Mouse (Mus musculus) mouse trophoblast stem cell (cell line): ENCODE measurements at regions not wholly inside any gene's neighbourhood (a gene's known extent, or its start where the extent isn't known, plus 50 kb on each side); places are given as distances from the start of the nearest gene placed in this dataset.

ENCODE experiments used
- in situ Hi-C, 2 experiments: fragments of 300-500 bp; cut with MseI, MboI; formaldehyde crosslinking; loops; 2 replicates in 1 of 2; 3 replicates in 1 of 2; pipeline ENCODE4 v1.15.1; 2025

DNA sequence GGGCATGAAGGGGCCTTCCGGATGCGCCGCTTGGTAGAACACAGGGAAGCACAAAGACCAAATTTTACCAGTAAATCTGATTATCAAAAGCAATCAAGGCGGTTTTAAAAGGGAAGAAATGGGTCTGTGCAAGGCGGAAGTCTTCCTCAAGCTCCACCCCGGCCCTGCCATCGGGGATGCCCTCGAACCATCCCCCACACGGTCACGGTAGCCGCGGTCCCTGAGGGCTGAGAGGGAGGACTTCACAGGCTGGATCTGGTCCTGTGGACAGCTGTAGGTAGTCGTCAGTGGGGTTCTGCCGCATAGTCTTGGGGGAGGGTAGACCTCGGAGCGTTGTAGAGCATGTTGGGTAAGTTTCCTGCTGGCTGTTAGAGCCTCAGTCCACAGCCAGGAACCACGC lies 104.9 kb downstream of the Tpra1 start:
- in situ Hi-C loops: loop anchor here in 1 of 2 experiments (5.0 kb wide), 1 partner anchor 80 kb away; no protein-coding TSS in a partner anchor

DNA sequence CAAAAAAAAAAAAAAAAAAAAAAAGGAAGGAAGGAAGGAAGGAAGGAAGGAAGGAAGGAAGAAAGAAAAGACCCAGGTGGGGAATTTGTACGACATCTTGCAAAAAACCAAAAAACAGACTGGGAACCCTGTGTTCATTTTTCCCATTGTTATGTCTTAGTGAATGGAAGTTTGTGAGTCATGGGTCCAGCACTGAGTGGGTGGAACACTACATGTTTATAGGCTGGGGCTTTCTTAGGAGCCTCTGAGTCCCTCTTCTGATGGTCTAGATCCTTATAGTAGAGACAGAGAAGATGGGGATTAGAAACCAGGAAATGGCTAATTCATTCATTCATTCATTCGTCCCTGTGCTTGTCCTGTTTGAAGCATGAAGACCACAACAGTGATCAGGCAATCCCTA lies 105.5 kb downstream of the Tpra1 start:
- in situ Hi-C loops: loop anchor here in 1 of 2 experiments (5.0 kb wide), 1 partner anchor 80 kb away; no protein-coding TSS in a partner anchor

DNA sequence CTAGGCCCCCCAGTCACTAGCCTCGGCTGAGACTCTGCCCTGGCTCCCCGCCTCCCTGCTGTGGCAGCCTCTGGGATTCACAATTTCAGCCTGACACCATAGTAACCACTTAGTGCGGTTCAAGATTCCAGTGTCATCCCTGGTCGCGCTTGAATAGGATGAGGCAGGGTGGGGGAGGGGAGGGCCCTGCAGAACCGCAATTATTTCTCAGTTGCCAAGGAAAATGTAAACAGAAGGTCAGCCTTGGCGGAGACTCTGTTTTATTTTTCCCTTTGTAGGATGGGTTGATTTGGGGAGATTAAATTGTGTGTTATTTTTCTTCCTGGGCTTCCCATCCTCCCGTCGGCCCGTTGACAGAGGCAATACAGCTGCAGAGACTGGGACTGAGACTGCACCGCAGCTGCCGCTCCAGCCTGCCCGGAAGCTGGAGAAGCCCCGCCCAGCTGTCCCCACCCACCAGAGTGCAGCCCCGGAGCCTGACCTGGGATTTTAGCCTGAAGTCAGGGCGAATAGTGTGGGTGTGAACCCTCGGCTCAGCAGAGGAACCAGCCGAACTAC lies 106.6 kb downstream of the Tpra1 start:
- in situ Hi-C loops: loop anchor here in 1 of 2 experiments (5.0 kb wide), 1 partner anchor 81 kb away; no protein-coding TSS in a partner anchor

DNA sequence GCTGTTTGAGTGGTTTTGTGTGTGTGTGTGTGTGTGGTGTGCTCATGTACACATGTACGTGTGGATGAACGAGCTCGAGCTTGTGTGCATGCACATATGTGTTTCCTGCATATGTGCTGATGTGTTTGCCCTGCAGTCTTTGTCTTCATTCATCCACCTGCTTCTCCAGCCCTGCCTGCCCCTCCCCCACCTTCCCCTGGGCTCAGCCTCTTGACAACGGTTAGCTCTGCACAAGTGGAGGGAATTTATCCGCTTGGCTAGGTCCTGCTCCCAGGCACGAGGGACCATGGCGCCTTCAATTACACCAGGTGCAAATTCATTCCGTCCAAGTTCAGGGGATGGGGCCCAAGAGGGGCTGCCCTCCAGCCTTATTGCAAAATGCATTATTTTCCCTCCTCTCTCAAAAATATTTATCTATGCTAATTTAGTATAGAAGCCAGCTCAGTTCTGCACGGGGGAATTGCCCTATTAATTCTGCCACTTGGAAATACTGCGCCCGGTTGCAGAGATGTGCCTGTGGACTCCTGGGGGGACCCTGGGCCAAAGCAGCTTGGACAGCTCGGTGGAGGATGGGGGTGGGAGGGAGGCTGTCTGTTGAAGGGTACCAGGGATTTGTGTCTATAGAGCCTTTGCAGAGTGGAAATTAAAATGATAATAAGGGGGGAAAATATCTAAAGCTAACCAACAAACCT lies 111.1 kb downstream of the Tpra1 start:
- in situ Hi-C loops: no loop called here

DNA sequence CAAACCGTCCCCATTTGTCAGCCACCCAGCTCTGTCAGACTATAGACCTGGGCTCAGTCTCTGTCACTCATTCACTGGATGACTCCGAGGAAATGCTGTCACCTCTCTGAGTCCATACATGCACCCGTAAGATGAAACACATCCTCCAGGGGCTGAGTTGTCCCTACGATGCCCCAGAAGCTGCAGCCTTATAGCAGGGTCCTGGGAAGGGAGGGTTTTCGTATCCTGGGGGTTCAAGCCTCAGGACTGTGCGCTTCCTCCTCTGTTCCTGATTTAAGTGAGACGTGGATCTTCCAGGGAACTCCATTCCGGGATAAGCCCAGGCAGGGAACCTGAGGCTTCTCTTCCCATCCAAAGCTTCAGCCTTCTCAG lies 111.6 kb downstream of the Tpra1 start:
- in situ Hi-C loops: no loop called here

DNA sequence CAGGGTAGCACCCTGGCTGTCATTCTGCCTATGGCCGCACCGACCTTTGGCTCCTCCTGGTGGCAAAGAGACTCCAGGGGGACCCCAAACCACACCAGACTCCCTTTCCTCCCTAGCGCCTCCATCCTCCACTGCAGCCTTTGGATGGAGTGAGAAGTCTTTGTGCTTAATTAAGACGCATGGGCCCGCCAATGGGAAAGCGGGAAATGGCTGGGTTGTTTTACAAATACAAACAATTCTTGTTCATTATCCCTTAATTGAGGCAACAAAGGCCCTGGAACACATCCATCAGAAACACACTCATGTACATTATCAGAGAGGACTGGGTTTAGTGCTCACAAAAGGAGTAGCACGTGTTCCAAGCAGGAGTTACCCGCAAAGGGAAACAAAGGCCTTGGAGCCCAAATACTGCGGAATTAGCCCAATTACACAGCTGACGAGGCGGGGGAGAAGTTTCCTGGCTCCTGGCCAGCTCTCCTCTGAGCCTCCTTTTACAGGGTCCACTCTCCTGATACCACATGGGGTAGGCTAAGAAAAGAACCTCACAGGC lies 122.1 kb downstream of the Tpra1 start:
- in situ Hi-C loops: no loop called here

DNA sequence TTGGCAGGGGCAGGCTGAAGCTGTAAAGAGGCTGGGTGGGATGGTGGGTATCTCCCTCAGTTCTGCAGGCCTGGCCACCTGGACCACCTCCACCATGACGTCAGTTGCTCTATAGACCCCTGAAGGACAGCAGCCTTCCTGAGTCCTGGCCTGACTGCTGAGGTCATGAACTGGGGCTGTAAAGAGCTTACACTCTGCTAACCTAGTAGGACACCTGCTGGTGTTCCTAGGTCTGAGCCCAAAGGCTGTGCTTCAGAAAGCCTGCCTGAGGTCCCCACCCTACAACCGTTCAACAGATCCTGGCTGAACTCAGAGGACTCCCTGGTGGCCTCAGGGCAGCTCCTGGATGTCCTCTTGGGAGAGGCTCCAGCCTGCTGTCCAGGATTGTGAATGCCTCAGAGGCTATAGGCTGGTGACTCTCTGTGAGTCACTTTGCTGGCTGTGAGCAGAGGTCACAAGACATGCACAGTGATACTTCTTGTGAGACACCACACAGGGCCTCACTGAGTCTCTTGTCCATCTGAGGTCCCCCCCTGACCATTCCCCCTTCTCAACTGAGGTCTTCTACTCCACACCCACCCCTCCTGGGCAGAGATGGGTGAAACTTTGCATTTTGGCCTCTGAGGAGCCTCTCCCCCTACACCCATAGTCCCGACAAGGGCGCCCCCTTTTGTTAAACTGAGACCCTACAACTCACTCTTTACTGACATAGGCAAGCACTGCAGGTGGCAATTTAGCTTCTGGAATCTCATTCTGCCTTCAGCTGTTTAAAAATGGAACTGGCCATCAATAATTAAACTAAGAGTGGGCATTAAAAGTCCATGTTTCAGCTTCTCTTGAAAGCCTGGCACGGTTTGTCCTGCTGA lies 131.6 kb downstream of the Tpra1 start:
- in situ Hi-C loops: no loop called here

DNA sequence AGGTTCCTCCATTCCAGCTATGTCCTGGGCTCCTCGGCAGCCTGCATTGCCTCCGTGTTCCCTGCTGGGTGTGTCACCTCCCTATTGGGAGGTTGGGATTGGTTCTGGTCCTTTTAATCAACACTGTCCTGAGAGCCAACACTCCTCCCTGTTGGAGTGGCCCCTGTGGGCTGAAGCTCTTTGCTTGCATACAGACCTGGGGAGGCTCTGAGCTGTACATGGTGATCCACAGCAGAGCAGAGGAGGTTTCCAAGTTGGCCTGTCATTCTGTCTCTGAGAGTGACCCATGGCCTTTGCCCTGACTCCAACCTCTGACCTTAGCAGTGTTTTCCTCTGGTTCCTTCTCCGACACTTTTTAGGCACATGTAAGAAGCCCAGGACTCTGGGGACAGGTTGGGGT lies 132.4 kb downstream of the Tpra1 start:
- in situ Hi-C loops: no loop called here

DNA sequence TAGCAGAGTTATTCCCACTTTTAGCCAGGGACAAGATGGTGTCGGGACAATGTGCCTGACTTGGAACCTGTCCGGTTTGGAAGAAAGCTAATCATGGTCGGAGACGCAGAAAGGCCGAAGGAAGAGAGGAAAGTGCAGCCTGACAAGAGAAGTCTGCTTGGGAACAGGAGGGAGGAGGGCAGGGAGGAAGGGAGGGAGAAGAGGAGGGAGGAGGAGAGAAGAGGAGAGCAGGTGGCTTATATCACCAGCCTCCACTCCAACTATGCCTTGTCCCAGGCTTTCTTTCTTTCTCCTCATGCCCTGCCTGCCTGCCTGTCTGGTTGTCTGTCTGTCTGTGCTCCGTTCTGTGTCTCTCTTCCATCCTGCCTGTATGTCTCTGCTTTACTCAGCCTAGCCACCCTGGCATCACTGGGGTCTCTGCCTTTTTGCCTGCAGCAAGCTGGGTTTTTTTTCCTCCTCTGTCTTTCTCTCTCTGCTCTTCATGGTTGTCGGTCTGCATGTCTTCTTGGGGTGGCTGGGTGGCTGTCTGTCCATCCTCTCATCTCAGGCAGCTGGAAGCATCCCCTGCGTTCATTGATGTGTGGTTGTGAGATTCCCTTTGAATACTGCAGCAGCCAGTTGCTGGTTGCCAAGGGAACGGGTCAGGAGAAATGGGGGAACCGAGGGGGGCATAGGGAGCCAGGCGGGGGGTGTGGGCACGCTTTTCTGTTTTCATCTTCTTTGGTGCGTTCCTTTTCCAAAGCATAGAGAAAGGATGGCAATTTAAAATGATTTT lies 133.2 kb downstream of the Tpra1 start:
- in situ Hi-C loops: no loop called here

DNA sequence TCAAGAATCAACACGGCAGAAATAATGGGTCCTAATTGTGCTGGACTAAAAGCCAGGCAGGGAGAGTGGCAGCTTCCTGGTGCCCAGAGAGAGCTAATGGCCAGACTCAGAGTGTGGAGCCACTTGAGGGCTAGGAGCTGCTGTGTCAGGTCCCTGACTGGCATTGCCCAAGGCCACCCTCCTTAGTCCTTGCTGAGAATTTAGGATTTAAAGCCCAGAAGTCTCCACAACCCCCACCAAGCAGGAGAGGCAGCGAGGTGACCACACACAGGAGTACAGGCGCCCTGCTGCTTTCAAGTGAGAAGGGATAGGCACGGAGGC lies 133.7 kb downstream of the Tpra1 start:
- in situ Hi-C loops: no loop called here

DNA sequence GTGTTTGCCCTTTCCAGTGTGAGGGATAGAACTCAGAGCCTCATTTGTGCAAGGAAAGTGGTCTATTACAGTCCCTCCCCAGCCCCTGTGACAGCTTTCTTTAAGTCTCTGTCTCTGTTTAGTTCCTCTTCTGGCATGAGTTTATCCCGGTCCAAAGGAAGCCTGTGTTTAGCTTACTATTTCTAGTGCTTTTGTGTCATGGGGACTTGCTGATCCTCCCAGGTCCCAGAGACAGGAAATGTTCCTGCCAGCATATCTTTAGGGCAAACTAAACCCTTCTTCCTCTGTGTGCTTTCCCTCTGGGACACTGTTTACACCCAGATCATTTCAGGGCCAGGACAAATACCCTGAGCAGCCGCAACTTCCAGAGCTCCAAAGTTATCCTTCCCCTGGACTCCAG lies 135.3 kb downstream of the Tpra1 start:
- in situ Hi-C loops: no loop called here

DNA sequence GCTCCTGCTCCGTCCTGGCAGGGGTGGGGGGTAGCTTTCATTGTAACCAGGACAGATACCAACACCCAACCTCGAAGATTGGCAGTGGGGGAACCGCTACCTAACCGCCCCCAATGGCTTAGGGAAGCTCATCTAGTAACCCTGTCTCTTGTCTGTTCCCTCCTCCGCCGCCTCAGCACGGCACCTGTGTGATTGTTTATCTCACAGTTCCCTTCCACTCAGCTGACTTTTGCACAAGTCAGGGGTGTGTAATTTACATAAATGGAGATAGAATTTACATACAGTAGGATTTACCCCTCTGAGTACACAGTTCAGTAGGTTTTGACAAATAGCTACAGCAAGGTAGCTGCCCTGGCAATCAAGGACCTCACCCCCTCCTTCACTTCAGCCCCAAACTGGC lies 135.8 kb downstream of the Tpra1 start:
- in situ Hi-C loops: no loop called here

DNA sequence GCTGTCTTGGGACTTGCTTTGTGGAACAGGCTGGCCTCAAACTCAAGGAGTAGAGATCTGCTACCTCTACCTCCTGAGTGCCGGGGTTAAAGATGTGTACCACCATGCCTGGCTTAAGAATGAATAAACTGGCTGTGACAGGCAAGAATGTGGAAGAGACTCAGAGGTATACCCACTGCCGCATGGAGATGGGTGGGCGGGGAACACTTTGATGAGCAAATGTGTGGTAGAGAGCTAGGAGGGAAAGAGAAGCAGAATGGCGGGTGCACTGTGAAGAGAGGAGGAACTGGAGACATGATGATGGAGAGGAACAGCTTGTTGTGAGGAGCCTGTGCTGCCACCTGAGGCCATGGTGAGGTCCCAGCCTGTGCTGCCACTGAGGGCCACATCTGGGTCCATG lies 138.9 kb downstream of the Tpra1 start:
- in situ Hi-C loops: no loop called here

DNA sequence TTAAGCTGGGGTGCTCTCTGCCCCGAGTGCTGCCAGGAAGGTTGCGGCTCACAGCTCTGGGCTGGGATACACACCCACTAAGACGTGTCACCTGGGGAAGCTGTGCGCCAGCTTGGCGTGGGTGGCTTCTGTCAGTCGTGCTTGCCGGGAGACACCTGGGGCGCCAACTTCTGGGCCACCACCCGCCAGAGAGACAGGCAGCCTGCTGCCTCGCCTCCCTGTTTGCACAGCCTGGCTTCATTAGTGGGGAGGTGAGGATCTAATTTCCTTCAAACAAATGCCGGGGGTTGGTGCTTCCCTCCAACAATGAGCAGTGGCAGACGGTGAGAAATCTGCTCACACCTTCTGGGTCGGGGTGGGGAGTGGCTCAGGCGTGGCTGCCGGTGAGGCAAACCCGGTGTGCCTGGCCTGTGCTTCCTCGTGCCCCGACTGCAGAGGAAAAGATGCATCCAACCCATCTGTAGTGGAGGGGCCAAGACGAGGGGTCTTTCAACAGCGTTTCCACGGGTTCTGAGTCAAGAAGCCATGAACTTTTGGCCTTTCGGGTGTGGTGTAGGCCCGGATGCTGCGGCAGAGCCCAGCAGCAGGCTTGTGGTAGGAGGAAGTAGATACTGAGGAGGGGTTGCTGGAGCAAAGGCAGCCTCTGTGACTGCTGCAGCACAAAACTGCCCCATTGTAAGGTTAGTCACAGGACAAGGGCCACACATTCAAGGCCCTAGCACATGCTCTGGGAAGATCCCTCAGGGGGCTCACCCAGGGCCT lies 140.6 kb downstream of the Tpra1 start:
- in situ Hi-C loops: no loop called here

DNA sequence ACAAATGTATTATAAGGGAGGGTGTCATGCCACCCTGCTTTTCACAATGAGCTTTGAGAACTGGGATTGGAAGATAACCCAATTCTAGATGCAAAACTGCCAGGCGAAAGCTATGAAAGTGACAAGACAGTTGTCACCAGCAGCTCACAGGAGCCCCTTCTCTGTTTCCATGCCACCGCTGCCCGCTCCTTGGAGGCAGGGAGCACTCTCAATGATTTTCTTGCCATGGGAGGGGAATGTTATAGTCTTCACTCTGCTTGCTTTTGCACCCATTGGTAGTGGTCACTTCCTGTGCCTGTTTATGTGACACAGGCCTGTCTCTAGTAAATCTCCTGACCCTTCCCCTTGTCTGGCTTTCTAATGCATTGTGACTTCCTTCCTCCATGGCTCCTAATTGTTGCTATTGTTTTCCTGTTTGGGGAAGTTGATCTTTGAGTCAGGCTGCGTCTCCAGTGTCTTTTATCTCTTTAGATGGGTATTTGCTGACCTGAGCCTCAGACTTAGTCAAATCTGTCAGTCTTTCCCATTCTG lies 143.4 kb downstream of the Tpra1 start:
- in situ Hi-C loops: no loop called here

DNA sequence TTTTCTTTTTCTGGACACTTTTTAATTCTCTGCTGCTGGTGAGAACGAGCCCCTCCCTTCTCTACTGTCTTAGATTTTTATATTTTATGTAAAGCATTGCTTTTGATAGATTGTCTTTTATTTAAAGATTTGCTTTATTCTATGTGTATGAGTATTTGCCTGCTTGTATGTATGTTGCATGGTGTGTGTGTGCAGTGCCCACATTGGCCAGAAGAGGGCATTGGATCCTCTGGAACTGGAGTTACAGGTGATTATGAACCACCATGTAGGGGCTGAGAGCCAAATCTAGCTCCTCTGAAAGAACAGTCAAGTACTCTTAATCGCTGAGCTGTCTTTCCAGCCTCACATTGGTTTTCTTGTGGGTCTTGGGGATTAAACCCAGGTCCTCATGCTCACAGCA lies 144.4 kb downstream of the Tpra1 start:
- in situ Hi-C loops: no loop called here

DNA sequence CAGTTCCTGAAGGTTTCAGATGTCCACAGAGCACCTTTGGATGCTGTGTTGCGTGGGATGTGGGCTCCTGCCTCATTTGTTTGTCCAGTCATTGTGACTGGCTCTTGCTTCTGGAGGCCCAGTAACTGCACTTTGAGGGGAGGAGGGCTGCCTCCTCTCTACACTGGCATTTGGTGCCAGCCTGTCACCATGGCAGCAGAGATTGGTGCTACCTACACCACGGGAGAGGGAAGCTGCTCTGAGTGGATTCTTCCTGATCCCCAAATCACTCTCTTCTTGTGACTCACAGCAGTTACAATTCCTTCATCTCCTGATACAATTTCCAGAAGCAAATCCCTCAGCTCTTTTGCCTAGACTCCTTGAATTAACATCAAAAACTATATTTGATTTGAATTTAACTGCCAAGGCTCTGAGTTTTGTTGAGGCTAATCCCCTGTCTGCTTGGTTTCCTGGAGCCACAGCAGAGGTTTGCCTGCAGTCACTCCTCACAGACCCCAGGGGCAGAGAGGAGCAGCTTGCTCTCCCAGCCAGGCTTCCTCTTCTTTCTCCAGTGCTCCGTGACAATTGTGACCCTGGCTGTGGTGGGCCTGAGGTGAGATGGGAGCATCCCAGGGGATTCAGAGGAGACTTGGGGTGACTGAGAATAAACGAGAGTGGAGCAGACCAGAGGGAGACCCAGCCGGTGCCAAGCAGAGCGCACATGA lies 145.7 kb downstream of the Tpra1 start:
- in situ Hi-C loops: no loop called here

DNA sequence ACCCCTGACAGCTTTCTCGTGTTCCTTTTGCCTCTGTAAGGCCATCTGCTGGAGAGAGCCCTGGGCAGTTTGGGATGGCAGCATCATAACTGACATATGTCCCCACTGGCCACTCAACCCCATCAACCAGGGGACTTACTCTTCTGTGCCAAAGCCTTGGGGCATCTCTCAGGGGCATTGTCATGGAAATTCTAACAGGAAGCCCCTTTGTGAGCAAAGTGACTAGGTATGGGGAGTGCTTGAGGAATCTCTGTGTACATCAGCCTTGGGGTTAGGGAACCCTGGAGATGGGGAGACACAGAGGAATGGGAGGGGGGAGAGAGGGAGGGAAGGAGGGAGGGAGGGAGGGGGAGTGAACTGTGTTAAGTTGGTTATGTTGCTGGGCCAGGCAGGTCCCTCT lies 147.2 kb downstream of the Tpra1 start:
- in situ Hi-C loops: no loop called here

DNA sequence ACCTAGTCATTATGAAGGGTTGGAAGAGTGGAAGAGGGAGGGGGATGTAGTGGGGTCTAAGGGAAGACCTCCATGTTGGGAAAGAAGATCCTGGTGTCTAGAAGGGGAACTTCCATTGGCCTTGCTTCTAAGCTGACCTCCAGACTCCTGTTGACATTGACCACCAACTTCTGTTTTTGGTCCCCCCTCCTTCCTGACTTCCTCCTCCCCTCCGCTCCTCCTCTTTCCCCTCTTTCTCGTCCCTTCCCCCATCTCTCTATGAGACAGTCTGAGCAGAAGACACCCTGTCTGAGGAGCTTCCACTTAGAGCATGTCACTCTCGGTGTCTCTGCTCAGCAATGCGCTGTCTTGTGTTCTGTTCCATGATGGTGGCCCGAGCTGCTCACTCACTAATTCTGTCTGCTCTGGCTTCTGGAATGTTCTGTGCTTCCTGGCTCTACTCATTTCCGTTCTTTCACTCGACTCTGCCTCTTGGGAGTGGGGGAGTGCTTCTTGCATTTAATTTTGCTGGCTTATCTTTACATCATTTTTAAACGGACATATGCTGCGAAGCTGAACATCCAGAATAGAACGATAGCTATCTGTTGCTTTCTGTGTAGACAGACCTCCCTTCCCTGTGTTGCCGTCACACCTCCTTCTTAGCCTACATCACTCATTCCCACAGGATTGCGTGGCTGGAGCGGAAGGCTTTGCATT lies 148.7 kb downstream of the Tpra1 start:
- in situ Hi-C loops: no loop called here
